Mouse (Mus musculus) spleen, postnatal 4 days (tissue): ENCODE results near the gene Gnrhr.
A peak's percentile ranks its signal among the peaks of the same experiment; 100 is the strongest.

ENCODE experiments used
- DNase-seq, 2 experiments: peaks; one replicate each; pipeline ENCODE4 v3.0.0; 2022; ENCODE audit warnings: low spot score in 2 of 2

The Gnrhr gene

DNA sequence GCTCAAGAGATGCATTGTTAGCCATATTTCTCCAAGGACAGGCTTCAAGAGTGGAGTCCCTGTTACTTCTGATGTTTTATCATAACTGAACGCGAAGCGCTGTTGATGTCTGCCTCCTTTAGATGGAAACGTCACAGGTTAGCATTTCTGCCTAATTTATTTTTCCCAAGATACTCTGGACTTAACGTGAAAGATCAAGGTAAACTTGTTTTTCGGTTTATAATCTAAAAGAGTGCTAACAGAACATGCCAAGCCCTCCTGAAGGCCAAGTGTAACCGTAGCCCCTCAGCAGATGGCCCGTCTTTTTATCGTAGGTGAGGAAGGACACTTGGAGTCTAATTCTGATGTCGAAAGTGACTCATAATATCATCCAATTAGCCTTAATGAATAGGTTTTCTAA lies at the start of gene Gnrhr:
Gene Gnrhr (minus strand): TSS at position 101 of the 400 bp plus-strand sequence.
- no peak for DNase-seq

DNA sequence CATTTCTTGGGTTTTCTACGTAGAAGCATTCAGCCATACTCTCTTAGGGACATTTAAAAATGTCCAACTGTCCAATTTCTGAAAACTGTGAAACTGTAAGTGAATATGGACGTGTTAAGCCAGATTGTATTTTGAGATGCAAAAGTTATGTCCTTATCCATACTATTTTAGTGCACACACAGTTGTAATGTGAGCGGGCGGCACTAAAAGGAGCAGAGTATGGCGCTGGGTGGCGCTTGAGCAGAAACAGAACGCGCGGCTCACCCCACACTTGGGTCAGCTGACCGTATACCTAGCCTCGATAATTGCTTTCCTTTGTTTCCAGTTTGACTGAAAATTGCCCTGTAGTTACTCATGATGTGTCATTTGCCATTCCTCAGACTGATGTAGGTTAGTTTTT lies 48.9 kb upstream of the Gnrhr start:
- DNase-seq: no peak

DNA sequence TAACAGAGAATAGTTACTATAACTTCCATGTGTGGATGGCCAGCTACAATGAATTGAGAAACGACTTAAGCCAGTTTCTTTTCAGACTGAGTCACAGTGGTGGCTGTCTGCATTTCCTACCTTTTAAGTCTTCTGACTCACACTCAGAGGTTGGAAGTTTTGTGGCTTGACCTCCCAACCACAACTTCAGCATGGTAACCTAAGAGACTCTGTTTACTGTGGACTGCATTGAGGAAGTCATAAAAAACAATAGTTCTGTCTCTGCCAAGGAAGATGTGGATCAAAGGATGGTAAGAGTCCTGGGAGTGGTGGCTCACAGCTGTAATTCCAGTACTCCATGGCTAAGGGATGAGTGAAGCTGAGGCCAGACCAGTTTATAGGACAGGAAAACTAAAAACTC lies 47.2 kb upstream of the Gnrhr start:
- DNase-seq: no peak

DNA sequence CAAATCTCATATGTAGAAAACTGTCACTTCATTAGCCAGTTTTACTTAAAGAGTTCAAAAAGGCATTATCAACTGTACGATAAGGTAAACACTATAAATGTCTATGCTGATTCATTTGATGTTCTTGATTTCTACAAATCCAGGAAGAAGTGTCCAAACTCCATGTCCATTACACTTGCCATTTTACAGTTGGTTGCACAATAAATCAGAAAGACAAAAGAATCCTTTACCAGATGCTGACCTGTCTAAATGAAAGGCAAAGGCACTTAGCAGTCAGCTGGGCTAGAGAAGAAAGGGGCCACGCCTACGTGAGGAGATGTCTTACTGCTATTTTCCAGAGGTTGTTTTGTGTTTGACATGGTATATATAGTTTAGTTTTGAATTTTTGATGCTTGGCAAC lies 46.6 kb upstream of the Gnrhr start:
- DNase-seq: no peak

DNA sequence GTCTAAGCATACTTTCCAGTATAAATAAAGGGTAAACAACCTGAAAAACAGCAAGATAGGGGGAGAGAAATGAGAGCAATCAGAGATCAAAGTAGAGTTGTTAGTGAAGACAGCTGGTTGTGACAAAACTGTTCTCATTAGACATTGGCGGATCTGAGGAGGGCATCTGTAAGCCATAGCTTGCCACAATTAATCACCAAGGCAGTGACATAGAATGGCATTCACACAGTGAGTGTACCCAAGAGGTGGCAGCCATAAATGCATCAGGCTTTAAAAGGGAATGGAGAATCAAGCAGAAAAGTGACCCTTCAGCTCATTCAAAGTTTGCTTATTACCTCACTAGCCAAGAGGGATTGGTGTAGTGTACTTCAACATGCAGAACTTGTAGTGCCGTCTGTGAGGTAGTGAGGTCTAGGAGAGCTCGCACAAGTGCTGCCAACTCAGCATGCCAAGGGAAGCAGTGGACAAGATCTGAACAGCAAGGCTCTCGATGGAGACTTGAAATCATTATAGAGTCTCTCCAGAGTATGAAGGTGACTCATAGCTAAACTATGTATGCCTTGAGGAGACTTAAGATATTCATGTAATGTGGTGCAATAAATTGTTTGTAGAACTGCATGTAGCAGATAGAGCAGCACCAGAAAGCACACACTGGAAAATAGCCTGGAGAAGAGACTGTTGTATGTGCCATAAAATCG lies 29.6 kb upstream of the Gnrhr start:
- DNase-seq: no peak

DNA sequence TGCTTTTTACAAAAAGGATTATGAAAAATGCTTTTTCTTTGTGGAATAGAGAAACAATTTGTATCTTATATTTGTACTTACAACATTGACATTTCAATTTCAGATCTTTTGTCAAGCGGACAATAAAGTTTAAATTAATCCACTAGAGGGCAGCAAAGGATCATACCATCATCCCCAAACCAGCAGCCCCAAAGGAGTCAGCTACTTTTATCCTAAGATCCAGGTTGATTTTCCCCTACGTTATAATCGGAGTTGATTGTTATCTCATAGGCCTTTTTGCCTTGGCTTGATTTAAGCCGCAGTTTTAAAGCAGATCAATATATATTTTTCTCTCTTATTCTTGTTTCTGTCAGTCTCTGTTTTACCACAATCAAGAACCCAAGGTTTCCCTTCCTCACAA lies 6.3 kb downstream of the Gnrhr start:
- no peak for DNase-seq

DNA sequence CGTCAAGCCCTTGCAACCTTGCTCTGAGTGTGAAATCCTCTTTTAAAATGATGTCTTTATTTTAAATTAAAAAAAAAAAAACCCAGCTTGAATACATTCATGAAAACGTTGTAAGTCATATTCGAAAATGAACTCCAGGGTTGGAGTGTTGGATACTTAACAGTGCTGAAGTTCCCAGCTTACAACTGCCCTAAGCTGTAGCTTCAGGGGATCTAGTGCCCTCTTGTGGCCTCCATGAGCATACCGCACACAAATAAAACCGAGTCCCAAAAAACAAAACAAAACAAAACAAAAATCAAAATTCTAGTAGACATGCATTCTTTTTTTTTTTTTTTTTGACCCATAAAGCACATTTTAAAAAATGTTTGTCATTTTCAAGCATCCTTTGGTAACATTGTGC lies 6.9 kb downstream of the Gnrhr start:
- no peak for DNase-seq

DNA sequence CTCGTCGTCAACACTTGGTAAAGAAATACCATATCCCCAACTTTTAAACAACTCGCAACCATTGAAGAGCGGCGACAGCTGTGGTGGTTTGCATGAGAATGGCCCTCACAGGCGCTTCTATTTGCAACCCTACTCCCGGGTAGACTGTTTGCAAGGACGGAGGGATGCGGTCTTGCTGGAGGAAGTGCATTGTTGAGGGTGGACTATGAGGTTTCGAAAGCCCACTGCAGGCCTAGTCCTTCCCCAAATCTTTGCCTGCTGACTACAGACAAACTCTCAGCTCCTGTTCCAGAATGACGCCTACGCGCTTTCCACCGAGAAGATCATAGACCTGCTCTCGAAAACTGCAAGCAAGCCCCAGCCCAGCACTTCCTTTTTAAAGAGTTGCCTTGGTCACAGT lies 7.4 kb downstream of the Gnrhr start:
- no peak for DNase-seq

DNA sequence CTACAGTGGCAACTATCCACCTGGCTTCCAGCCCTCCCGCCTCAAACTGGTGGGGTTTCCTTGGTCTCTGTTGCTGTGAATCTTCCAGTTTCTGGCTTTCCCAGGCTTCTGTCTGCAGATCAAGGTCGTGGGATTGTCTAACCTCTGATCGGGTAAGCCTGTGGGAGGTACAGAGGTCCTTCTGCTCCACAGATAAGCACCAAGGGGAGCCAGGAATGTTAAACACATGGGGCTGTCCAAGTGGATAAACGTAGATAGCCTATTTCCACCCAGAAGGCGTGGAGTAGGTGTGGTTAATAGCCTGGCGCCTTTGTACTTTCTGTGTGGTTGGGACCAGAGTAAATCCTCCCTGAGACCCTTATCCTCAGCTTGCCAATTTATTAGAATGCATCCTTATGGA lies 10.3 kb downstream of the Gnrhr start:
- DNase-seq: no peak

DNA sequence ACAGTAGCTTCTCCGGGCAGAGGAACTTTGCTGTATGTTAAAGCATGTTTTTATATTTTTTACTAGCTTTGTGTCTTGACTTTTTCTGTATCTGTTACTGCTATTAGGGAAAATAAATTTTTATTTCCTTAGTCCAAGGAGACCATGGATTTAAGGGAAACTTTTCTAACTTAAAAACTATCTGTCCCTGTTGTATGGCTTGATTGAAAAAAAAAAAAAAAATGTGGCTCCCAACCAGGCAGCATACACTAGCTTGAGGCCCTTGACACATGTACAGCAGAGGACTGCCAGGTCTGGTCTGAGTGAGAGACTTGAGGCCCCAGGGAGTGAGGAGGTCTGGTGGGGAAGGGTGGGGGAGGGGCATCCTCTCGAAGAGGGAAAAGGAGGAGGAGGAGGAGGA lies 23.9 kb downstream of the Gnrhr start:
- DNase-seq: no peak

DNA sequence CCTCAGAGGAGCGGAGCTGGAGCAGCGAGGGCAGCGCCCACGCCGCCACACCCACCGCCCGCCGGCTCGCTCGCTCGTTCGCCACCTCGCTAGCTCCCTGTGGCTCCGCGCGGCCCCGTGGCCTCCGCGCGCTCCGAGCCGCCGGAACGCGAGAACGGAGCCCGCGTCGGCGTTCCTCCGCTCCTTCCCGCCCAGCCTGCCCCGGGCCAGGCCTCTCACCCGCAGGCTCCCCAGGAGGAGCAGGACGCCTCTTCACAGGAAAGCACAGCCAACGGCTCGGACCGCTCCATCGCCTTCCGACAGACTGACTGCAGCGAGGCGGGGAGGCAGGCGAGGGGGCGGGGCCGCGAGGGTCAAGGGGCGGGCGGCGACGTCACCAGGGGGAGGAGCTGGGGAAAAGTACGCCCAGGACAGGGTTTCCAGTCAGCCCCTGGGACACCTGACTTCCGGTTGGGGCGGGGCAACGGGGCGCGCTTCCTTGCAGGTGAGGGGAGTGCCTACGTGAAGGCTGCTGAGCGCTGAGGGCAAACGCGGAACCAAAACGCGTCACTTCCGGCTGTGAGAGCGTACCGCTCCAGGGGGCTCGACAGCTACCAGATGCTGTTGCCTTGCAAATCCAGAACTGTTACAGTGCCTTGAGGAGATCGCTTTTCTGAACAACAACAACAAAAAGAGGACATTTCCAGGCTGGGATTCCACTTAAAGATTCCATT lies 25.1 kb downstream of the Gnrhr start, which contains the start of gene Uba6:
Gene Uba6 (minus strand): TSS at position 355 of the 713 bp plus-strand sequence.
- DNase-seq: peak; percentile 99 to 100

DNA sequence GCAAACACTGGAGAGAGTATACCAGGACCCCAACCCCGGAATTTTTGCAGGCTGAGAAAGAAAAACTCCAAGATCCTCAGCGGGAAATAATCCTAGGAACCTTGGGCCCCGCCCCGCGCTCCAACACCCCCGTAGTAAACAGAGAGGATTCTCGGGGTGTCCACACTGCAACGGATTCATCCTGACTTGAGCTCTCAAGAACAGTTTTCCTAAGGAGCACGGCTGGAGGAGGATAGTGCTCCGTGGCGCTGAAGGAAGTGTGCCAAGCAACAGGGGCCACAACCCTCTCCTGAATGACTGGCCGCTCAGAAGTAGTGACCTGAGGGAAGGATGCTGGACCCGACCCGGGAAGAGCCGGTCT lies 25.6 kb downstream of the Gnrhr start:
- no peak for DNase-seq
